Mouse (Mus musculus): ENCODE data around the gene Txnl4b. TPM values are rescaled to one million over a fixed set of nuclear protein-coding genes. Genes with fewer than 3 reads are reported as not detected.

The Txnl4b gene
- 12.7 and 13.9 TPM in 2 replicates for polyA plus RNA-seq (2016; fragmentation: Nextera tagmentation; extraction: Ambion mirVana)

DNA sequence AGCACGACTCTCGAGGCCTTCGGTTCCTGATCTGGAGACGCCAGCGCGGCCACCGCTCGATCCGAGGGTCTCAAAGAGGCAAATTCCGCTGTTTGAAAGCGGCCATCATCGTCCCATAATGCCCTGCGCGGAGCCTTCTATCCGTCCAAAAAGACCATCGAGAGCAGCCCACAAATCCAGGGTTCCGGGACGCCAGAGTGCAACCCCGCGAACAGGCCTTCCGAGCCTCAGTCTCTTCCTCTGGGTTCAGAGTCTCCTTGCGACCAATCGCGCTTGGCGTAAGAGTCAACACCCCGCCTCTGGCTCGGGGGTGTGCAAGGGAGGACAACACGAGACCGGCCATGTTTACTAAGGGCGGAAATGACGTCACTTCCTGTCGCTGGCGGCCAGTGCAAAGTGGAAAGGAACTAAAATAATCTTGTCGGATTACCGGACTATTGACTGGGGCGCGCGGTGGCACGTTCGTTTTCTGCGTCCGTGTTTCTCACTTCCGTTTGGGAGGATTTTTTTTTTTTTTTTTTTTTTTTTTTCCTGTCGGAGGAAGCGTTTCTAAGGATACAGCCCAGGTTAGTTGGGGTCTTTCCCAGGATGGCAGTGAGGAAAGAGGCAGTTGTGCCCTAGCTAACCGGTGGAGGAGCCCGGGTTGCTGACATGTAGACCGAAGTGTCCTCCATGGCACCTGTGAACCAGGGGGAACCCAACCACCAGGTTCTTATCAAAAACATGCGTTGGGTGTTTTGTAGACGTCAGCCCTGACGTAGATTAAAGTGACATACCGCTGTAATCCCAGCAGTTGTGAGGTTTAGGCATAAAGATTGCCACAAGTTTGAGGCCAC lies at the start of gene Txnl4b, which contains the start of gene Dhx38:
Gene Txnl4b (plus strand): TSS at position 395 of the 836 bp plus-strand sequence.
Gene Dhx38 (minus strand): TSS at position 364 of the 836 bp plus-strand sequence.
- Histone ChIP-seq H3K9me3 (replicated peaks) (no peaks in the 10 kb centered on the region), H3K4me2 (peak within 1 kb of the TSS; percentile 85), H3K4me3 (peak within 1 kb of the TSS; percentile 82), H3K36me3 (peaks cover 40% of the 10 kb centered on the region), H3K27ac (peak within 1 kb of the TSS; percentile 88), H3K4me1 (peaks cover 28% of the 10 kb centered on the region), H3K27me3 (replicated peaks) (no peaks in the 10 kb centered on the region), H3K9ac (peak within 1 kb of the TSS; percentile 83)
- ATAC-seq = peak; percentile 99
- under 1% methylated on average over 52 of the region's 52 CpGs for WGBS (ENCODE audit: insufficient replicate concordance)

DNA sequence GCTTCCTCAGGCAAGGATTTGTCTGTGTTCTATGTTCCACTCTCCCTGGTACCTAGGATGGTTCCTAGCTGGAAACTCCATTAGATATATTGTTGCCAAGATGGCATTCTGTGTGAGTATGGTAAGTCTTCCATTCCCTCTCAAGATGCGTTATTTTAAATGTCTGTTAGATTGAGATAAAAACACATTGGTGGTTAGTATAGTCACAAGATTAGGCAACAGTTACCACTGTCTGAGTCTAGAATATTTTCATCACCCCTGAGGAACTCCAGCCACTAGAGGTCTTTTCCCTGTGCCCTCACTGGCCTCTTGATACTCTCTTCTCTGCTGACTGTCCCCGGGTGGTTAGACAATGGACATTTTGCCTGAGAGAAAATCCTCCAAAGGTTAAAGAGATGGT lies 41.7 kb upstream of the Txnl4b start:
- no peak for ATAC-seq
- Histone ChIP-seq H3K27ac (no peak overlapping the region), H3K27me3 (replicated peaks) (no peaks in the 10 kb centered on the region; the same call in 1 of the 2 replicates), H3K36me3 (no peaks in the 10 kb centered on the region), H3K4me2 (no peak overlapping the region), H3K9ac (no peak overlapping the region), H3K4me3 (no peak overlapping the region), H3K4me1 (no peaks in the 10 kb centered on the region), H3K9me3 (replicated peaks) (no peaks in the 10 kb centered on the region)
- 51% methylated on average over 2 of the region's 2 CpGs for whole genome bisulfite sequencing (ENCODE audit: insufficient replicate concordance)

DNA sequence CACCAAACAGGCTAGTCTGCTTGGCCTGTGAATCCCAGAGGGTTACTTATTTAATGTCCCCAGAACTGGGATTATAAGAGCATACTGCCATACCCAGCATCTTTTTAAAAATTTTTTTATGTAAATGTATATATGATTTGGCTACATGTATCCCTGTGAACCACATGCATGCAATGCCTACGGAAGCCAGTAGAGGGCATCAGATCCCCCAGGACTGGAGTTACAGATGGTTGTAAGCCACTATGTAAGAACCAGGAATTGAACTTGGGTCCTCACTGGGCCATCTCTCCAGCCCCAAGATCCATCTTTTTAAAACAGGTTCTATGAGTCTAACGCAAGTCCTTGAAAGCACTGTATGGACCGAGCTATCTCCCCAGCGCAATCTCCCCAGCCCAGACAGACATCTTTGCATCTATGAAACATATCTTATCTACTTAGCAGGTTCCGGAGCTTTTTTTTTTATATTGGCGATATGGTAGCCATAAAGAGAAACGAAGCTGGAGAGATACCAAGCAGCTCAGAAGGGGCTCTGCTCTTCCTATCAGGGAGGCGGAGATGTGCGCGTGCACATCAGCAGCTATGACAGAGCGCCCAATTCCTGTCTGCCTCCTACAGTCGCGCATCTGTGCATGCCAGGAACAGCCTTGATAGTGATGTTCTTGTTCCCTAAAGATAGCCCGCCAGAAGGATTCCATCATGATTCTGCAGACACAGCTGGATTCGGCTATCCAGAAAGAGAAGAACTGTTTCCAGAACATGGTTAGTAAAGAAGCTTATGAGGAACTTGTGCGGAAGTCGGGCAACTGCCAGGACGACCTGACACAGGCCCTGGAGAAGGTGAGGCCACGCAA lies 30.3 kb upstream of the Txnl4b start:
- H3K36me3 ChIP-seq = no peaks in the 10 kb centered on the region
- H3K4me1 ChIP-seq = no peaks in the 10 kb centered on the region
- H3K27ac ChIP-seq = no peak overlapping the region
- H3K9me3 ChIP-seq (replicated peaks) = no peaks in the 10 kb centered on the region
- no peak overlapping the region for H3K9ac ChIP-seq
- H3K4me3 ChIP-seq = no peak overlapping the region
- no peak for ATAC-seq
- H3K27me3 ChIP-seq (replicated peaks) = no peaks in the 10 kb centered on the region
- no peak overlapping the region for H3K4me2 ChIP-seq
- WGBS (ENCODE audit: insufficient replicate concordance) = 71% methylated on average over 19 of the region's 19 CpGs

DNA sequence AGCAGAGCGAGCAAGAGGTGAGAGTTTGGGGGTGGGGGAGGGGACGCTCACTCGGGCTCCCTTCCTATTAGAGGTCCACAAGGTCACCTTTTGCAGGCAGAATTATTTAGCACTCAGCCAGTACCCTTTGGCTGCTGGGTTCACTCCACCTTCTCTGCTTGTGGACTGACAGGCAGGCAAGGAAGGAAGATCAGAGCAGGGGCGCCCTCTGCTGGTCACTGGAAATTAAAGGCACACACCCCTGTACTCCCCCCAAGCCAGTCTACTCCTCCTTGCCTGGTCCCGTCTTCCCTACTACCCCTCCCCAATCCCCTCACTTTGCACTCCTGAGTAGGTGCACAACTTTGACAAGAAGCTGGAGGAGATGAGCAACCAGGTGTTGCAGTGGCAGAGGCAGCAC lies 29.0 kb upstream of the Txnl4b start:
- Histone ChIP-seq H3K4me2 (no peak overlapping the region), H3K36me3 (no peaks in the 10 kb centered on the region), H3K27ac (no peak overlapping the region), H3K9ac (no peak overlapping the region), H3K27me3 (replicated peaks) (no peaks in the 10 kb centered on the region), H3K9me3 (replicated peaks) (no peaks in the 10 kb centered on the region), H3K4me3 (no peak overlapping the region), H3K4me1 (no peaks in the 10 kb centered on the region)
- 10% methylated on average over 5 of the region's 5 CpGs for WGBS (ENCODE audit: insufficient replicate concordance)
- ATAC-seq = peak; percentile 62

DNA sequence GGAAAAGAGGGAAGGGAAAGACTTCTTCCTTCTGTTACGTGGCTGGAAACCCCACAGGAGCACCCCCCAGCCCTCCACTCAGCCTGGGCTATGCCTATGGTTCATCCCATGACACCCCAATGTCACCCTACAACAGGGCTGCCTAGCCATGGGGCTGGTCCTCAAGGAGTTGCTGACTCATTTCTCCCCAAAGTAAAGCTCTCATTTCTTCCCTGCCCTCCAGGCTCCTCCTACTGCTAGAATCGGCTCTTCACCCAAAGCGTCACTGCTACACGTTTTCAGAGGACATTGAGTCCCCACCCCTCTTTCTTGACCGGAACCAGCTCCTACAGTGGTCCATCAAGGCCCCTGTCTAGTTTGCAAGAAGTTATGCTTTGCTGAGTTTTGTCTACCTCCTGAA lies 23.5 kb upstream of the Txnl4b start:
- Histone ChIP-seq H3K9me3 (replicated peaks) (no peaks in the 10 kb centered on the region), H3K4me2 (no peak overlapping the region), H3K27me3 (replicated peaks) (no peaks in the 10 kb centered on the region), H3K4me1 (no peaks in the 10 kb centered on the region), H3K36me3 (peaks cover 14% of the 10 kb centered on the region), H3K27ac (no peak overlapping the region), H3K9ac (no peak overlapping the region), H3K4me3 (no peak overlapping the region)
- ATAC-seq = no peak
- 53% methylated on average over 5 of the region's 5 CpGs for WGBS (ENCODE audit: insufficient replicate concordance)

DNA sequence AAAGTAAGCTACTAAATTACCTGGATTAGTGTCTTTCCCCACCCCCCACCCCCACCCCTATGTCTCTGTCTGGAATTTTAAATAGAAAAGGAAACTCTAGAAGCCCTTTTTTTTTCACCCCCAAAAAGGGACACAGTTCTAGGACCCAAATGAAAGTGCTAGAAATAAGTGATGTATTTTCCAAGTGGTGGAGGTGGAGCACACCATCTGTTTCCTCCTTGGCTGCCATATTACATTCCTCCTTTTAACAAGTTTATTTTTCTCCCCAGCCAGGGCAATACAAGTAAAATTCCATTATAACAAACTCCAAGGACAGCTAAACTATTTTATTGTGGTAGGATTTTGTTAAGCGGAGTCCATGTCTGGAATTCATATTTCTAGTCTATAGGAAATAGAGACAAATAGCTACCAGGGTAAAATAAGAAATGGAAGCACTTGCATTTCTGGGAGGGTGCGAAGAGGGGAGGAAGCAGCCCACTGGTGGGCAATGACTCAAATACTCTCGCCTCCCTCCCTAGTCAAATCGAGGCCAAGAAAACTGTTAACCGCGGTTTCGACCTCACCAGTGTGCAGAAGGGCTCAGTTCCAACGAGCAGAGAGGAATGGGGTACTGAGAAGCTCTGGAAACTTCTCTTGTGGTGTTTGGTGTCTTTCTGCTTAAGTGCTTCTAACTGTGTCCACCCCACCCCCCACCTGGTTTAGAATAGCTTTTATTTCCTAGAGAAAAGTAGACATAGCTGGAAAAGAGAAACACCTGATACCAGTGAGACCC lies 22.8 kb upstream of the Txnl4b start:
- H3K36me3 ChIP-seq = peaks cover 21% of the 10 kb centered on the region

DNA sequence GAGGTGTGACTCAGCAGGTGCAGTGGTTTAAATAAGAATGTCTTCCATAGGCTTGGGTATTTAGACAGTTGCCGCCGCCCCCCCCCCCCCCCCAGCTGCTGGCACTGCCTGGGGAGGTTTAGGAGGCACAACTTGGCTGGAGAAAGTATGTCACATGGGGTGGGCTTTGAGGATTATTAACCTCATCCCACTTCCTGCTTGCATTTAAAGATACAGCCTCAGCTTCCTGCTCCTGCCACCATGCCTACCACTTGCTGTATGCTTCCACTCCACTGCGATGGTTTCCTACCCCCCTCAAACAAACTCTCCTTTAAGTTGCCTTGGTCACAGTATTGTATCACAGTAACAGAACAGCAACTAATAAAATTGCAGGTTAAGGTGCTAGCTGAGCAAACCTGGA lies 21.6 kb upstream of the Txnl4b start:
- H3K27me3 ChIP-seq (replicated peaks) = no peaks in the 10 kb centered on the region
- no peaks in the 10 kb centered on the region for H3K9me3 ChIP-seq (replicated peaks)
- WGBS (ENCODE audit: insufficient replicate concordance) = 20% methylated on average over 3 of the region's 3 CpGs
- no peak overlapping the region for H3K4me3 ChIP-seq
- H3K9ac ChIP-seq = no peak overlapping the region
- peaks cover 32% of the 10 kb centered on the region for H3K36me3 ChIP-seq
- H3K27ac ChIP-seq = no peak overlapping the region
- no peak overlapping the region for H3K4me2 ChIP-seq
- ATAC-seq = no peak
- no peaks in the 10 kb centered on the region for H3K4me1 ChIP-seq

More for the DNA sequence above, 22.8 kb upstream of the Txnl4b start:
- Histone ChIP-seq H3K4me2 (no peak overlapping the region), H3K9ac (no peak overlapping the region), H3K4me3 (no peak overlapping the region), H3K27ac (no peak overlapping the region), H3K9me3 (replicated peaks) (no peaks in the 10 kb centered on the region), H3K27me3 (replicated peaks) (no peaks in the 10 kb centered on the region), H3K4me1 (no peaks in the 10 kb centered on the region)
- 64% methylated on average over 8 of the region's 8 CpGs for WGBS (ENCODE audit: insufficient replicate concordance)
- ATAC-seq = no peak

DNA sequence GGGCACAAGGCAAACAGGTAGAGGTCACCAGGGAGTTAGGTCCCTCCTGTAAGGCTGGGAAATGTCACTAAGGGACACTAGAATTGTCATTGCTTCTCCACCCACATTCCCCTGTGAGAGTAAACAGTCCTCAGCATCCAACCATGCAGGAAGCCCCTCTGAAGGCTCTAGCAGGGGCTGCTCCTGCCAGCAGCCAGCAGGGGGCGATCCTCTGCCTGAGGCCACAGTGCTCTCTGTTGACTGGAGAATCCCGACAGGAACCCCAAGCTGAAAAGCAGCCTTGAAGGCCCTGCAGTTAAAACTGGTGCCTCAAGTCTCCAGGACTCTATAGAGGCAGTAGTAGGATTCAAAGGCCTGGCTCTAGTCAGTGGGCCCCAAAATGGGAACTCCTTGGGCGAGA lies 14.0 kb upstream of the Txnl4b start:
- Histone ChIP-seq H3K36me3 (peaks cover 100% of the 10 kb centered on the region), H3K27ac (no peak overlapping the region), H3K9ac (no peak overlapping the region), H3K4me2 (no peak overlapping the region), H3K27me3 (replicated peaks) (no peaks in the 10 kb centered on the region), H3K4me3 (no peak overlapping the region), H3K4me1 (no peaks in the 10 kb centered on the region), H3K9me3 (replicated peaks) (no peaks in the 10 kb centered on the region)
- WGBS (ENCODE audit: insufficient replicate concordance) = 42% methylated on average over 3 of the region's 3 CpGs
- no peak for ATAC-seq

DNA sequence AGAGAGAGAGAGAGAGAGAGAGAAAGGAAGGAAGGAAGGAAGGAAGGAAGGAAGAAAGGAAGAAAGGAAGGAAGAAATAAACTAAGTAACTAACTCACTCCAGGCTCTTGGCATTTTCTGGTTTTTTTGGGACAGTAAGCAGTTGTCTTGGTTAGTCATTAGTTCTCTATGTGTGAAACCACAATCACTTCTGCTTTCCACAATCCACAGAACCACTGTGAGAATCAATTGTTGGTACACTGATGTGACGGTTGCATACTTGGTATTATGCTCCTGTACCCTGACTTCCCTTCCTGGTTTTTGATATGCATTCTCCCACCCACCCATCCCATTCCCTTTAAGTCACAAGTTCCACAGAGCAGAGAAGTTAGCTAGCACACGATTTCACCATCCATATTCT lies 1.8 kb upstream of the Txnl4b start:
- WGBS (ENCODE audit: insufficient replicate concordance) = 44% methylated on average over 2 of the region's 2 CpGs
- ATAC-seq = no peak
- Histone ChIP-seq H3K4me3 (peak overlapping the region; percentile 82), H3K27ac (no peak overlapping the region), H3K9me3 (replicated peaks) (no peaks in the 10 kb centered on the region), H3K9ac (peak overlapping the region; percentile 83; the same call in 1 of the 2 replicates), H3K27me3 (replicated peaks) (no peaks in the 10 kb centered on the region), H3K4me2 (peak overlapping the region; percentile 85), H3K4me1 (peaks cover 28% of the 10 kb centered on the region), H3K36me3 (peaks cover 43% of the 10 kb centered on the region)

DNA sequence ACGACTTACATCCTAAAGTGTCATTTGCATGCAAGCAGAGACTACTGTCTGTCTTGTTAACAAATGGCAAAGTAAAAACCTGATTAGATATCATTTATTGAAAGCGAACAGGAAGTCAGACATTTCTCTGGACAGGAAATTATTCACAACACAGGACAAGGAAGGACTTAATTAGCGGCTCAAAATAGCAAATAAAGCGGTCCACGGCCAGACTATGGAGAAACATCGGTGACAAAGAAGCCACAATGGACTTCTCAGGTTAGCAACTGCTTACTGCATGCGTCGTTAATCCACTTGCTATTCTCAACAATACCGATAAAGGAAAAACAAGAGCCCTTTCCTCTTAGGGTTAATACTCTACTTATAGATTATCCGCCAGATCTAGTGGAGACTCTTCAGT lies 926 bp upstream of the Txnl4b start:
- H3K4me1 ChIP-seq = peaks cover 28% of the 10 kb centered on the region
- H3K27ac ChIP-seq = peak overlapping the region; percentile 88; the same call in 1 of the 2 replicates
- H3K4me2 ChIP-seq = peak overlapping the region; percentile 85
- H3K36me3 ChIP-seq = peaks cover 41% of the 10 kb centered on the region
- WGBS (ENCODE audit: insufficient replicate concordance) = 2% methylated on average over 10 of the region's 10 CpGs
- H3K9me3 ChIP-seq (replicated peaks) = no peaks in the 10 kb centered on the region
- no peak for ATAC-seq
- no peaks in the 10 kb centered on the region for H3K27me3 ChIP-seq (replicated peaks)
- peak overlapping the region; percentile 83 for H3K9ac ChIP-seq
- H3K4me3 ChIP-seq = peak overlapping the region; percentile 82

DNA sequence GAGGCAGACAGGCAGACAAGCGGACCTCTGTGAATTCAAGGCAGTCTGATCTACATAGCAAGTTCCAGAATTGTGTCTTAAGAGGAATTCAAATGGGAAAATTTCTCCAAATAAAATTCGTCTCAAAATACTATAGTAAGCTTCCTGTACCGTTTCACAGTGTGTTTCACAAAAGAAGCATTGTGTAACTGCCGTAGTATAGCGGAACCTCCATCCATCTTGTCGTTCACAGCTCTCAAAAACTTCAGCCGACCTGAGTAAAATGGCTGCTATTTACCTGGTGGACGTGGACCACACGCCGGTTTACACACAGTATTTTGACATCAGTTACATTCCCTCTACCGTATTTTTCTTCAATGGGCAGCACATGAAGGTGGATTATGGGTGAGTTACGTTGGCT lies 5.4 kb downstream of the Txnl4b start:
- Histone ChIP-seq H3K9me3 (replicated peaks) (no peaks in the 10 kb centered on the region), H3K36me3 (peaks cover 35% of the 10 kb centered on the region), H3K4me1 (peaks cover 13% of the 10 kb centered on the region), H3K27me3 (replicated peaks) (no peaks in the 10 kb centered on the region), H3K9ac (no peak overlapping the region), H3K4me3 (no peak overlapping the region), H3K4me2 (no peak overlapping the region), H3K27ac (no peak overlapping the region)
- 78% methylated on average over 12 of the region's 12 CpGs for WGBS (ENCODE audit: insufficient replicate concordance)
- no peak for ATAC-seq
